Mouse (Mus musculus) erythroblast, embryonic 14.5 days (primary cell): ENCODE measurements around the gene Fkbp14.

ENCODE experiments used
- GATA1 ChIP-seq: IDR thresholded peaks from 2 replicates; pipeline ENCODE4 v1.6.1; 2012; ENCODE audit warnings: low read length, inconsistent platforms, mixed read lengths
- TAL1 ChIP-seq: IDR thresholded peaks from 3 replicates; pipeline ENCODE4 v1.6.1; 2012; ENCODE audit warnings: low read length, inconsistent platforms, mixed read lengths

GRCm38 (mm10) chr6:54593766-54594468 lies 3.2 kb downstream of the Fkbp14 start:
- TF ChIP-seq TAL1 (no peak), GATA1 (no peak)
